Mouse (Mus musculus) midbrain, embryonic 14.5 days (tissue): Measurements from ENCODE around the gene Cdc42bpb. TPM values are rescaled to one million over a fixed set of nuclear protein-coding genes. Genes with fewer than 3 reads are reported as not detected.

Source experiments
- ATAC-seq: fragments of 200-750 bp; cut with Nextera tagmentation; 2 replicates; pipeline ENCODE4 v1.8.0; 2017; ENCODE audit warnings: moderate number of reproducible peaks, moderate library complexity; ENCODE audit not compliant: low FRiP score, low TSS enrichment
- DNase-seq: peaks from one replicate; pipeline ENCODE4 v3.0.0-alpha.2; 2015
- H3K27ac ChIP-seq: fragments of 300-500 bp; sonication (generic); replicated peaks from 2 replicates; pipeline ENCODE4 v1.5.1; 2014; ENCODE audit warnings: mild to moderate bottlenecking, low read depth, low read length, moderate library complexity
- H3K27me3 ChIP-seq: fragments of 300-500 bp; sonication (generic); 2 replicates; pipeline ENCODE4 v1.6.1; 2014; ENCODE audit warnings: low read length, control low read depth, mixed read lengths; ENCODE audit not compliant: control insufficient read depth, insufficient read depth
- H3K36me3 ChIP-seq: fragments of 300-500 bp; sonication (generic); 2 replicates; pipeline ENCODE4 v1.6.1; 2014; ENCODE audit warnings: low read length, control low read depth; ENCODE audit not compliant: control insufficient read depth, insufficient read depth
- H3K4me1 ChIP-seq: fragments of 300-500 bp; sonication (generic); 2 replicates; pipeline ENCODE4 v1.6.1; 2014; ENCODE audit warnings: mild to moderate bottlenecking, antibody characterized with exemption, low read length, control low read depth; ENCODE audit not compliant: control insufficient read depth, insufficient read depth
- H3K4me2 ChIP-seq: fragments of 300-500 bp; sonication (generic); 2 replicates; pipeline ENCODE4 v1.6.1; 2014; ENCODE audit warnings: mild to moderate bottlenecking, low read length, moderate library complexity
- H3K4me3 ChIP-seq: fragments of 300-500 bp; sonication (generic); replicated peaks from 2 replicates; pipeline ENCODE4 v1.5.1; 2014; ENCODE audit warnings: low read depth, low read length
- H3K9ac ChIP-seq: fragments of 300-500 bp; sonication (generic); replicated peaks from 2 replicates; pipeline ENCODE4 v1.6.1; 2014; ENCODE audit warnings: mild to moderate bottlenecking, low read length, moderate library complexity
- H3K9me3 ChIP-seq: fragments of 300-500 bp; sonication (generic); 2 replicates; pipeline ENCODE4 v1.6.1; 2016; ENCODE audit warnings: low read length, control low read depth, mixed read lengths; ENCODE audit not compliant: control insufficient read depth
- WGBS: fragments of 180-500 bp; shearing (Covaris S2); extraction: QIAGEN DNeasy Blood & Tissue Kit; methylation state at CpG from one replicate; pipeline ENCODE4 v1.1.7; 2014; 5-methylcytosine and 5-hydroxymethylcytosine counted together
- polyA plus RNA-seq: library from polyadenylated mRNA; unstranded; fragments of >200 nt; fragmentation: Nextera tagmentation; extraction: Ambion mirVana; gene quantifications from 2 replicates; pipeline ENCODE4 v1.2.1, GENCODE M21; 2014

Gene Cdc42bpb
- polyA plus RNA-seq, 1 experiment from 2014 or later, result 47.8 TPM

- H3K27ac ChIP-seq, result peak overlapping the region; percentile 93
- peaks cover 16% of the 10 kb centered on the region for H3K4me1 ChIP-seq
- DNase-seq (peak; percentile 63), ATAC-seq (no peak; the same call in 1 of the 2 replicates)
- H3K36me3 ChIP-seq, result no peaks in the 10 kb centered on the region
- no peaks in the 10 kb centered on the region for H3K27me3 ChIP-seq
- WGBS, result under 1% methylated on average over 49 of the region's 49 CpGs
- peak overlapping the region; percentile 85 for H3K9ac ChIP-seq
- H3K9me3 ChIP-seq, result no peaks in the 10 kb centered on the region
- H3K4me2 ChIP-seq, result peak overlapping the region; percentile 93
- peak overlapping the region; percentile 95 for H3K4me3 ChIP-seq
Measured at GRCm38 (mm10) chr12:111376826-111377331, 639 bp downstream of the Cdc42bpb start.

GRCm38 (mm10) chr12:111376053-111376452, 1.5 kb downstream of the Cdc42bpb start:
- H3K27ac ChIP-seq, result no peak overlapping the region
- peak overlapping the region; percentile 95 for H3K4me3 ChIP-seq
- H3K4me2 ChIP-seq, result peak overlapping the region; percentile 93
- no peaks in the 10 kb centered on the region for H3K27me3 ChIP-seq
- peaks cover 16% of the 10 kb centered on the region for H3K4me1 ChIP-seq
- no peak for ATAC-seq
- WGBS, result 43% methylated on average over 6 of the region's 6 CpGs
- H3K36me3 ChIP-seq, result no peaks in the 10 kb centered on the region
- DNase-seq, result no peak
- no peaks in the 10 kb centered on the region for H3K9me3 ChIP-seq
- peak overlapping the region; percentile 85 for H3K9ac ChIP-seq

- Histone ChIP-seq H3K4me3 (peak overlapping the region; percentile 95), H3K36me3 (no peaks in the 10 kb centered on the region), H3K4me2 (peak overlapping the region; percentile 93), H3K27ac (no peak overlapping the region), H3K9me3 (no peaks in the 10 kb centered on the region), H3K9ac (peak overlapping the region; percentile 85; the same call in 1 of the 2 replicates), H3K27me3 (no peaks in the 10 kb centered on the region), H3K4me1 (peaks cover 16% of the 10 kb centered on the region)
- WGBS, result 75% methylated on average over 12 of the region's 12 CpGs
- ATAC-seq (no peak), DNase-seq (no peak)
Measured at GRCm38 (mm10) chr12:111375559-111375958, 2.0 kb downstream of the Cdc42bpb start.

GRCm38 (mm10) chr12:111374727-111375126, 2.8 kb downstream of the Cdc42bpb start:
- H3K4me2 ChIP-seq, result peak overlapping the region; percentile 21; the same call in 1 of the 2 replicates
- no peaks in the 10 kb centered on the region for H3K36me3 ChIP-seq
- 84% methylated on average over 10 of the region's 10 CpGs for WGBS
- H3K9ac ChIP-seq, result no peak overlapping the region
- no peak overlapping the region for H3K27ac ChIP-seq
- ATAC-seq, result no peak
- H3K4me3 ChIP-seq, result no peak overlapping the region
- H3K9me3 ChIP-seq, result no peaks in the 10 kb centered on the region
- DNase-seq, result no peak
- H3K27me3 ChIP-seq, result no peaks in the 10 kb centered on the region
- peaks cover 16% of the 10 kb centered on the region for H3K4me1 ChIP-seq

- H3K4me1 ChIP-seq, result peaks cover 16% of the 10 kb centered on the region
- H3K36me3 ChIP-seq, result no peaks in the 10 kb centered on the region
- no peak overlapping the region for H3K27ac ChIP-seq
- H3K4me3 ChIP-seq, result no peak overlapping the region
- no peaks in the 10 kb centered on the region for H3K27me3 ChIP-seq
- DNase-seq (no peak), ATAC-seq (no peak)
- 88% methylated on average over 6 of the region's 6 CpGs for WGBS
- H3K9ac ChIP-seq, result no peak overlapping the region
- H3K4me2 ChIP-seq, result no peak overlapping the region
- no peaks in the 10 kb centered on the region for H3K9me3 ChIP-seq
Measured at GRCm38 (mm10) chr12:111373411-111373810, 4.1 kb downstream of the Cdc42bpb start.

GRCm38 (mm10) chr12:111371905-111372304, 5.6 kb downstream of the Cdc42bpb start:
- Histone ChIP-seq H3K9me3 (no peaks in the 10 kb centered on the region), H3K9ac (no peak overlapping the region), H3K4me3 (no peak overlapping the region), H3K36me3 (no peaks in the 10 kb centered on the region), H3K27me3 (no peaks in the 10 kb centered on the region), H3K27ac (no peak overlapping the region), H3K4me2 (no peak overlapping the region), H3K4me1 (peaks cover 16% of the 10 kb centered on the region)
- no peak for DNase-seq
- 89% methylated on average over 7 of the region's 7 CpGs for WGBS
- no peak for ATAC-seq

- peaks cover 4% of the 10 kb centered on the region for H3K4me1 ChIP-seq
- ATAC-seq (no peak), DNase-seq (no peak)
- no peak overlapping the region for H3K9ac ChIP-seq
- no peak overlapping the region for H3K4me2 ChIP-seq
- no peaks in the 10 kb centered on the region for H3K36me3 ChIP-seq
- H3K27ac ChIP-seq, result no peak overlapping the region
- no peaks in the 10 kb centered on the region for H3K27me3 ChIP-seq
- no peaks in the 10 kb centered on the region for H3K9me3 ChIP-seq
- WGBS, result 51% methylated on average over 4 of the region's 4 CpGs
- H3K4me3 ChIP-seq, result no peak overlapping the region
Measured at GRCm38 (mm10) chr12:111370249-111370648, 7.3 kb downstream of the Cdc42bpb start.

- Histone ChIP-seq H3K36me3 (no peaks in the 10 kb centered on the region), H3K27ac (no peak overlapping the region), H3K9ac (no peak overlapping the region), H3K4me3 (no peak overlapping the region), H3K4me2 (no peak overlapping the region), H3K9me3 (no peaks in the 10 kb centered on the region), H3K27me3 (no peaks in the 10 kb centered on the region), H3K4me1 (no peaks in the 10 kb centered on the region)
- ATAC-seq (no peak), DNase-seq (no peak)
- WGBS, result 92% methylated on average over 7 of the region's 7 CpGs
Measured at GRCm38 (mm10) chr12:111367065-111367464, 10.5 kb downstream of the Cdc42bpb start.

- no peak overlapping the region for H3K27ac ChIP-seq
- H3K9ac ChIP-seq, result no peak overlapping the region
- H3K36me3 ChIP-seq, result no peaks in the 10 kb centered on the region
- H3K27me3 ChIP-seq, result no peaks in the 10 kb centered on the region
- DNase-seq (no peak), ATAC-seq (no peak)
- H3K4me2 ChIP-seq, result no peak overlapping the region
- H3K9me3 ChIP-seq, result no peaks in the 10 kb centered on the region
- WGBS, result 87% methylated on average over 3 of the region's 3 CpGs
- no peaks in the 10 kb centered on the region for H3K4me1 ChIP-seq
- H3K4me3 ChIP-seq, result no peak overlapping the region
Measured at GRCm38 (mm10) chr12:111364234-111364633, 13.3 kb downstream of the Cdc42bpb start.
